Mouse (Mus musculus) megakaryocyte-erythroid progenitor cell, adult 5 weeks (primary cell): ENCODE data around the gene Odaph. TPM values are rescaled to one million over a fixed set of nuclear protein-coding genes. Genes with fewer than 3 reads are reported as not detected.

ENCODE experiments used
- polyA plus RNA-seq: library from polyadenylated mRNA; stranded (reverse); fragments of >175 nt; gene quantifications from 2 replicates; pipeline ENCODE4 v1.2.3, GENCODE M21; 2012

The Odaph gene
- not detected in 2 replicates for polyA plus RNA-seq

DNA sequence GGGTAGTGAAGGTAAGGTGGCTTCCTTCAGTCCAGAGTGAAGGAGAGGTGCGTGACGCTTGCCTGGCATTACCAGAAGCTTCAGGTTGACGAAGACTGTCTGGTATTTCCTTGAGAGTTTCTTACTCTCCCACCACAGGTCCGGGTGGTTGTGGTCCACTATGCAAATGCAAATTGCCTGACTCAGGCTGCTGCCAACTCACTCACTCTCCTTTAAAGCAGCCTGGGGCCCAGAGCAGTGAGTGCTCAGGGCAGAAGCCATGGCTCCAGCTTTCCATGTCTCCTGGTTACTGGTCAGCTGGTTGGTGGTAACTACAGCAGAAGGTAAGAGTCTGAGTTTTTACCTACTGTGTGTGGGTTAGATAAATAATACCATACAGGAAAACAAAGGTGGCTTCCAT is at the start of gene Odaph:
Gene Odaph, plus strand, starts transcription at position 240 of the 400 bp plus-strand sequence.

GRCm38 (mm10) chr5:91962639-91963440 is 24.4 kb upstream of the Odaph start, which contains the start of gene Rchy1:
Gene Rchy1 (minus strand): TSS chr5:91963068.

GRCm38 (mm10) chr5:92043783-92044182 is 56.5 kb downstream of the Odaph start, which contains the start of gene Cdkl2:
Gene Cdkl2 (minus strand): TSS chr5:92043883.

Other genes starting within 250 kb of the Odaph start
- gene Rchy1, start 24.4 kb upstream of the Odaph start, polyA plus RNA-seq: 11.3 and 11.7 TPM in 2 replicates
- 0.01 and 0.07 TPM in 2 replicates for gene Cdkl2, start 56.4 kb downstream of the Odaph start, polyA plus RNA-seq
- gene G3bp2, start 96.2 kb downstream of the Odaph start, polyA plus RNA-seq: 16.7 and 19.1 TPM in 2 replicates
- 23.9 and 27.0 TPM in 2 replicates for gene Uso1, start 150.5 kb downstream of the Odaph start, polyA plus RNA-seq
- not detected in 2 replicates for gene U90926, start 227.9 kb downstream of the Odaph start, polyA plus RNA-seq